Mouse (Mus musculus) CH12.LX (cell line): ENCODE measurements around the gene Arl8a. TPM values are rescaled to one million over a fixed set of nuclear protein-coding genes. Genes with fewer than 3 reads are reported as not detected.

Experiments used
- DNase-seq: peaks from one replicate; pipeline ENCODE4 v3.0.0-alpha.2; 2013; ENCODE audit errors: extremely low read depth
- H3K27ac ChIP-seq: 2 replicates; pipeline ENCODE4 v1.5.1; 2012; ENCODE audit warnings: low read depth, mild to moderate bottlenecking, control low read depth, moderate library complexity; ENCODE audit not compliant: insufficient read depth
- H3K27me3 ChIP-seq: replicated peaks from 2 replicates; pipeline ENCODE3; 2012; ENCODE audit warnings: inconsistent platforms
- H3K36me3 ChIP-seq, 2 experiments: replicated peaks in 1 of 2; 2 replicates each; pipeline versions ENCODE3 to v1.6.1; 2012; ENCODE audit warnings: inconsistent platforms in 1 of 2, low read length in 1 of 2, mild to moderate bottlenecking in 1 of 2, mixed read lengths in 1 of 2, moderate library complexity in 1 of 2; ENCODE audit not compliant: control insufficient read depth in 1 of 2, insufficient read depth in 1 of 2
- H3K4me1 ChIP-seq, 2 experiments: 2 replicates each; pipeline ENCODE4 v1.6.1; 2012; ENCODE audit warnings: inconsistent platforms in 1 of 2, moderate library complexity in 1 of 2; ENCODE audit not compliant: insufficient read depth in 2 of 2, control insufficient read depth in 1 of 2
- H3K4me2 ChIP-seq: 2 replicates; pipeline ENCODE4 v1.6.1; 2012; ENCODE audit warnings: low read depth, mild to moderate bottlenecking, control low read depth; ENCODE audit not compliant: poor library complexity, insufficient read depth, severe bottlenecking
- H3K4me3 ChIP-seq, 3 experiments: fragments of 150-350 bp in 1 of 3; sonication (generic) in 1 of 3; replicated peaks in 1 of 3; 2 replicates each; pipeline versions ENCODE3 to v1.5.1; 2011 to 2012; ENCODE audit warnings: low read depth in 2 of 3, low read length in 2 of 3, mild to moderate bottlenecking in 2 of 3, moderate library complexity in 2 of 3, control low read depth in 1 of 3, improper control_type of control experiment in 1 of 3, inconsistent platforms in 1 of 3, mixed read lengths in 1 of 3; ENCODE audit not compliant: poor library complexity in 1 of 3
- H3K79me2 ChIP-seq: replicated peaks from 2 replicates; pipeline ENCODE4 v1.6.1; 2012; ENCODE audit warnings: mild to moderate bottlenecking, moderate library complexity; ENCODE audit not compliant: control insufficient read depth, poor library complexity, insufficient read depth, severe bottlenecking; ENCODE audit errors: extremely low read depth
- H3K9ac ChIP-seq: 2 replicates; pipeline ENCODE4 v1.6.1; 2012; ENCODE audit warnings: low read depth, mild to moderate bottlenecking, control low read depth, moderate library complexity; ENCODE audit not compliant: insufficient read depth
- H3K9me3 ChIP-seq: replicated peaks from 2 replicates; pipeline ENCODE3; 2012; ENCODE audit warnings: low read length, inconsistent platforms, mixed read lengths
- BHLHE40 ChIP-seq: IDR thresholded peaks from 2 replicates; pipeline ENCODE4 v1.6.1; 2011; ENCODE audit warnings: mild to moderate bottlenecking, low read depth, low read length, improper control_type of control experiment
- CHD1 ChIP-seq: IDR thresholded peaks from 2 replicates; pipeline ENCODE4 v1.6.1; 2012; ENCODE audit warnings: low read depth, low read length, improper control_type of control experiment, inconsistent platforms
- CHD2 ChIP-seq: IDR thresholded peaks from 2 replicates; pipeline ENCODE4 v1.6.1; 2011; ENCODE audit warnings: low read length, improper control_type of control experiment
- CTCF ChIP-seq, 2 experiments: IDR thresholded peaks in 1 of 2; conservative IDR thresholded peaks in 1 of 2; 2 replicates each; pipeline ENCODE4 v1.5.1; 2011 to 2012; ENCODE audit warnings: low read depth in 2 of 2, low read length in 2 of 2, improper control_type of control experiment in 1 of 2, inconsistent platforms in 1 of 2, mild to moderate bottlenecking in 1 of 2, moderate library complexity in 1 of 2
- EP300 ChIP-seq: IDR thresholded peaks from 2 replicates; pipeline ENCODE4 v1.6.1; 2011; ENCODE audit warnings: low read length, improper control_type of control experiment
- IRF4 ChIP-seq: IDR thresholded peaks from 2 replicates; pipeline ENCODE4 v1.6.1; 2014; ENCODE audit warnings: low read depth, mild to moderate bottlenecking, inconsistent platforms, low read length, improper control_type of control experiment
- JUN ChIP-seq: IDR thresholded peaks from 2 replicates; pipeline ENCODE4 v1.6.1; 2011; ENCODE audit warnings: low read depth, mild to moderate bottlenecking, low read length, improper control_type of control experiment, moderate library complexity; ENCODE audit not compliant: insufficient read depth
- JUND ChIP-seq: conservative IDR thresholded peaks from 2 replicates; pipeline ENCODE4 v1.6.1; 2011; ENCODE audit warnings: low read depth, low read length, improper control_type of control experiment
- MAZ ChIP-seq: IDR thresholded peaks from 2 replicates; pipeline ENCODE4 v1.6.1; 2012; ENCODE audit warnings: low read depth, mild to moderate bottlenecking, inconsistent platforms, low read length, improper control_type of control experiment, moderate library complexity
- MEF2A ChIP-seq: IDR thresholded peaks from 2 replicates; pipeline ENCODE4 v1.6.1; 2014; ENCODE audit warnings: low read depth, mild to moderate bottlenecking, inconsistent platforms, low read length, improper control_type of control experiment, borderline replicate concordance
- NELFE ChIP-seq: IDR thresholded peaks from 2 replicates; pipeline ENCODE4 v1.6.1; 2011; ENCODE audit warnings: low read depth, low read length, improper control_type of control experiment
- NRF1 ChIP-seq: IDR thresholded peaks from 2 replicates; pipeline ENCODE4 v1.6.1; 2014; ENCODE audit warnings: low read depth, mild to moderate bottlenecking, inconsistent platforms, low read length, improper control_type of control experiment, moderate library complexity
- POLR2AphosphoS2 ChIP-seq: IDR thresholded peaks from 2 replicates; pipeline ENCODE4 v1.6.1; 2011; ENCODE audit warnings: low read depth, low read length, improper control_type of control experiment
- RAD21 ChIP-seq: IDR thresholded peaks from 2 replicates; pipeline ENCODE4 v1.6.1; 2011; ENCODE audit warnings: low read depth, mild to moderate bottlenecking, low read length, improper control_type of control experiment, moderate library complexity
- SMC3 ChIP-seq: IDR thresholded peaks from 2 replicates; pipeline ENCODE4 v1.6.1; 2011; ENCODE audit warnings: low read depth, low read length, improper control_type of control experiment
- TBP ChIP-seq: conservative IDR thresholded peaks from 2 replicates; pipeline ENCODE4 v1.6.1; 2011; ENCODE audit warnings: low read depth, low read length, improper control_type of control experiment
- TCF12 ChIP-seq: IDR thresholded peaks from 2 replicates; pipeline ENCODE4 v1.6.1; 2014; ENCODE audit warnings: low read depth, mild to moderate bottlenecking, inconsistent platforms, low read length, improper control_type of control experiment
- UBTF ChIP-seq: IDR thresholded peaks from 2 replicates; pipeline ENCODE4 v1.6.1; 2012; ENCODE audit warnings: low read depth, mild to moderate bottlenecking, inconsistent platforms, low read length, improper control_type of control experiment, moderate library complexity
- USF1 ChIP-seq: IDR thresholded peaks from 2 replicates; pipeline ENCODE4 v1.6.1; 2014; ENCODE audit warnings: low read depth, mild to moderate bottlenecking, inconsistent platforms, low read length, improper control_type of control experiment
- USF2 ChIP-seq: conservative IDR thresholded peaks from 2 replicates; pipeline ENCODE4 v1.6.1; 2011; ENCODE audit warnings: low read depth, low read length, improper control_type of control experiment
- ZC3H11A ChIP-seq: IDR thresholded peaks from 2 replicates; pipeline ENCODE4 v1.6.1; 2012; ENCODE audit warnings: low read depth, mild to moderate bottlenecking, inconsistent platforms, low read length, improper control_type of control experiment
- ZNF384 ChIP-seq: IDR thresholded peaks from 2 replicates; pipeline ENCODE4 v1.6.1; 2012; ENCODE audit warnings: low read depth, low read length, improper control_type of control experiment, inconsistent platforms
- dilution Hi-C: fragments of 300-500 bp; cut with MboI; formaldehyde crosslinking; loops from 2 replicates; pipeline ENCODE4 v1.14.3; 2020; ENCODE audit warnings: low sequenced_read_pairs; ENCODE audit not compliant: extremely low pct_unique_long_range_greater_than_20kb, extremely low pct_ligation_motif_present
- in situ Hi-C: fragments of 300-500 bp; cut with MboI; formaldehyde crosslinking; loops from 3 replicates; pipeline ENCODE4 v1.14.3; 2019; ENCODE audit warnings: low sequenced_read_pairs, low pct_ligation_motif_present, low pct_unique_long_range_greater_than_20kb, mixed read lengths
- polyA plus RNA-seq: library from polyadenylated mRNA; unstranded; fragments of >175 nt; gene quantifications from 2 replicates; pipeline ENCODE4 v1.2.1, GENCODE M21; 2012; ENCODE audit warnings: low read depth; ENCODE audit not compliant: insufficient read length
- total RNA-seq, 2 experiments: library from RNA; depleted of rRNA; stranded (reverse); fragments of 300-350 nt in 1 of 2; fragments of >200 nt in 1 of 2; gene quantifications; 2 replicates each; pipeline ENCODE4 v1.2.3; 2012 to 2014

Arl8a gene
- total and polyA plus RNA-seq, 3 experiments, result 4.2 to 52.7 (median 10.9) TPM

GRCm38 (mm10) chr1:135181275-135181674, 34.7 kb downstream of the Arl8a start:
- in situ Hi-C loops, result loop anchor here (5.0 kb wide), 1 partner anchor 41 kb away; no protein-coding TSS in a partner anchor
- Histone ChIP-seq H3K4me3 (no peak overlapping the region), H3K4me1 (peaks cover 38 to 63% of the 10 kb centered on the region in 2 experiments), H3K9ac (no peak overlapping the region), H3K36me3 (no peaks in the 10 kb centered on the region), H3K27me3 (no peaks in the 10 kb centered on the region), H3K4me2 (no peak overlapping the region), H3K79me2 (no peaks in the 10 kb centered on the region), H3K27ac (no peak overlapping the region), H3K9me3 (no peaks in the 10 kb centered on the region)
- dilution Hi-C loops, result no loop called here
- no peak for TF ChIP-seq TCF12
- TF ChIP-seq JUND, result no peak
- no peak for TF ChIP-seq SMC3
- TF ChIP-seq IRF4, result no peak
- TF ChIP-seq MEF2A, result no peak
- no peak for TF ChIP-seq JUN
- TF ChIP-seq USF1, result no peak
- no peak for TF ChIP-seq NELFE
- TF ChIP-seq MAZ, result no peak
- no peak for TF ChIP-seq USF2
- DNase-seq, result no peak

- Histone ChIP-seq H3K9me3 (no peaks in the 10 kb centered on the region), H3K9ac (no peak overlapping the region), H3K27me3 (no peaks in the 10 kb centered on the region), H3K36me3 (no peaks in the 10 kb centered on the region), H3K4me3 (no peak overlapping the region), H3K4me1 (peaks cover 38 to 59% of the 10 kb centered on the region in 2 experiments), H3K4me2 (no peak overlapping the region), H3K79me2 (no peaks in the 10 kb centered on the region), H3K27ac (no peak overlapping the region)
- in situ Hi-C loops (loop anchor here (5.0 kb wide), 1 partner anchor 40 kb away; no protein-coding TSS in a partner anchor), dilution Hi-C loops (no loop called here)
- TF ChIP-seq TCF12 (no peak), NRF1 (no peak), CHD2 (no peak), MEF2A (no peak), TBP (no peak), SMC3 (no peak), CTCF (conservative IDR thresholded peaks at IDR 0.05 in 1 of 2, IDR thresholded peaks at IDR 0.05 in 1 of 2; ENCODE audit: low read depth in 2 of 2, low read length in 2 of 2) (no peak), CHD1 (no peak), USF1 (no peak), ZNF384 (no peak), BHLHE40 (no peak), POLR2AphosphoS2 (no peak), RAD21 (no peak), NELFE (no peak), ZC3H11A (no peak), EP300 (no peak), UBTF (no peak)
- no peak for DNase-seq
Observed at GRCm38 (mm10) chr1:135181880-135182623, 35.4 kb downstream of the Arl8a start.
